Mouse (Mus musculus): ENCODE data around the gene Gdap1l1.

The Gdap1l1 gene

DNA sequence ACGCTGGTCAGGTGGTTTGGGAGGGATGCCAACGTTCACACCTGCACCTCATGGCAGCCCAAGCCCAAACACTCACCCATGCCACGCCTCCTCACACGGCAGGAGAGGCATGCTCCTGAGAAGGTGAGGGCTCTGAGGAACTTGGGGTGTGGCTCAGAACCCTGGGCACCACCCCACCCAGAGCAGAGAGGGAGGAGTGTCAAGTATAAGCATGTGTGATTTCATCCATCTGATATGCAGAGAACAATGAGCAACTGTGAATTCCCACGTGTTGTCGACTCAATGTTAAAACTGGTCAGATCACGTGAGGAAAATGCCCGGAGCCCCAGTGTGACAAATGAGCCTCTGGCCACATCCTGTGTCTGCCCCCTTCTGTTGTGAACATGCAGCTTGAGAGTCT lies 28.5 kb downstream of the Gdap1l1 start:
- DNase-seq, result no peak

DNA sequence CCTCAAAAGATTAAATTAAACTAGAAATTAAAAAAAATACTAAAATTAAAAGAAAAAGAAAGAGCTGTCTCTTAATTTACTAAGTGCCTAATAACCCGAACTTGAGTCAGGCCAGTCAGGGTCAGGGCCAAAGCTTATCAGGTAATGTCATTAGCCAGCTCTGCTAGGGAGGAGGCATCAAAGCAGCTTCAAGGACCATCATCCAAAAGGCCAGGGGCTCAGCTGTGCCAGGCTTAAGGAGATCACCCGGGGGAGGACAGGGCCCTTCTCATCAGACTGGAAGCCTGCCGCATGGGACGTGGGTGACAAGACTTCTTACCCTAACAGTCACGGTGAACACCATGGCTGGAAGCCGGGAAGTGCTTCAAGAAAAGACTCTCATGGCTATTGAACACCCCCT lies 29.3 kb downstream of the Gdap1l1 start:
- no peak for DNase-seq

DNA sequence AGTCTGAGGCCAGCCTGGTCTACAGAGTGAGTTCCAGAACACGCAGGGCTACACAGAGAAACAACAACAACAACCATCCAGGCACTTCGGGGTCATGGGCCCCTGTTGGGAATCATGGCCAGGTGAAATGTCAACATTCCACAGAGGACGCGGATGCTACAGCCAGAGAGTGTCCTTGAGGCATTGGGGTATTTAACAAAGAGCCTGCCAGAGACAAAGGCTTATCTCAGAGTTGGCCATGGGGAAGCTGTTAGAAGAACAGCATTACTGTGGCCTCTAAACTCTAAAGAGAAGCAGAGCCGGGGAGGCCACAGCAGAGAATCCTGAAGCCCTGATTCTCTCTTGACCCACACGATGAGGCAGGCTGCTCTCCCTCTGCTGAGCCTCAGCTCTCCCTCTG lies 30.6 kb downstream of the Gdap1l1 start:
- no peak for DNase-seq

DNA sequence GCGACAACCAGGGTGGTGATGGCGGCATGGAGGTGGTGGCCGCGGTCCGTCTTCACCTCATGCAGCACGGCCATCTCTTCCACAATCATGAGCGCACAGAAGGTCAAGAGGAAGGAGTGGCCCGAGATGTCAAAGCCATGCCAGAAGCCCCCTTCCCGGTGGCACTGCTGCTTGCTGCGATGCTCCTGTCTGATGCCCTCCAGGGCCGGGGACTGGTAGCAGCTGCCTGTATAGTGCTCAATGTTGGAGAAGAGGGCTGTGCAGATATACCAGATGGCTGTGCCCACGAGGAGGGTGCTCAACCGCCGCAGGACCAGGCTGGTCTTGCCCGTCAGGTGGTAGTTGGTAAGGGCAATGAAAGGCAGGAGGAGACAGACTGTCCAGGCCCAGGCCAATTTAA lies 31.4 kb downstream of the Gdap1l1 start:
- DNase-seq, result no peak

DNA sequence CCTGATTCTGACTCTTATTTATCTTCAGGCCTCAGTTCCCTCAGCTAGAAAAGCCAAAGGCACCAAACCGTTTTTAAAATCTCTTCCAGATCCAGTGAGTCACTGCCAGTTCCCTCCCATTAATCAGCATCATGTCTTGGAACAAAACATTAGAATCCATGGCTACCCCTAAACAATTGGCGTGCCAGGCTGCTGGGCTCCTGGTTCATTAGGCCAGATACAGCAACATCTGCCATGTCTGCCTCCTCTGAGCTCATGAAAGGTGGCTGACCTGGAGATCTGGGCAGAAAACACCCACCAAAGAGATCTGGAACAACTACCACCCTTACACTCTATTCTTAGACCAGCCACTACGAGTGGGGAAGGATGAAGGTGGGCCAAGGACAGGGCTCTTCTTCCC lies 32.9 kb downstream of the Gdap1l1 start:
- DNase-seq, result no peak

DNA sequence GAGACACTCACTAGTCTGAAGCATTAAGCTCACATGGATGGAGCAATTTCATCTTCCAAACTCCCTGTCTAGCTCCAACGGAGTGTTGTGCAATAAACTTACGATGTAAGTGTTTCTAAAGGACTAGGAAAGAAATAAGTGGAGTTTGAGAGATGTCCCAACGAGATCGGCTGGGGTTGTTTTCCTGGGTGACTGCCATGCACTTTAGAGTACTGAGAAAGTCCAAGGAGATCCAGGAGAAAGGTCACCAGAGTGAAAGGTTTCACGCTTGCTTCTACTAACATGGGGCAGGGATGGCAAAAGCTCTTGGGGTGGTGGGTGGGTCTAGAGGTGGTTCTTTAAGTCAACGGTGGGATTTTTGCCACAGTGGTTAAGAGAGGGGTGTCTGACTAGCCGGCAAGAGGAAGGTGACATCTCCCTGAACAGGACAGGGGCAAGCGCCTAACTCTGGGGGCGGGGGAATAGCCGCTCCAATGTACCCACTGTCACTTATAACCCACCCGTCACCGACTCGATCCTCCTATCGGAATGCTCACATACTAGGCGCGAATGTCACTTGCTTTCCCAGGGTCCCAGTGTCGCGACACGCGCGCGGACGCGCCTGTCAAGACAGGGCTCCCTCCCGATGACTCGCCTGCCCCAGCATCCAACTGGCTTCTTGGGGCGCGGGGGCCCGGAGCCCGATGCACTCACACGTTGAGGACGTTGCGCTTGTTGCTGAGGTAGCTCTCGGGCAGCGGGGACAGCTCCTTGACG lies 33.6 kb downstream of the Gdap1l1 start:
- no peak for DNase-seq

DNA sequence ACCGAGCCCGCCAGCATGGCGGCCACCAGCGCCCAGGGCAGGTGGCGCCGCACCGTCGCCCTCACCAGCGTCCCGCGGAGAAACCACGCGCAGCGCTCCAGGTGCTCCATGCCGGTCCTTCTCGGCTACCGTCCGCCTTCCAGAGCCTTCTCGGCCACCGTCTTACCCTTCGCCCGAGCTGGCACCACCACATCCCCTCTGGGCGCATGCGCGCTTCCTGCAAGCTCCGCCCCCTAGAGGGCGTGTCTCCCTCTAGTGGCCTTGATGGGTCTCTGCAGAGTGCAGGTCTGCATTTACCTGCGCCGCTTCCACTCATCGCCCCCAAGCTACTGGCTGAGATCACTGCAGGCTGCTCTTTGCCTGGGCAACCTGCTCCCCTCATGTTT lies 34.2 kb downstream of the Gdap1l1 start, which contains the start of gene Fitm2:
Gene Fitm2, minus strand, starts transcription at position 164 of the 386 bp plus-strand sequence.
- DNase-seq, result peak; percentile 95 to 96

DNA sequence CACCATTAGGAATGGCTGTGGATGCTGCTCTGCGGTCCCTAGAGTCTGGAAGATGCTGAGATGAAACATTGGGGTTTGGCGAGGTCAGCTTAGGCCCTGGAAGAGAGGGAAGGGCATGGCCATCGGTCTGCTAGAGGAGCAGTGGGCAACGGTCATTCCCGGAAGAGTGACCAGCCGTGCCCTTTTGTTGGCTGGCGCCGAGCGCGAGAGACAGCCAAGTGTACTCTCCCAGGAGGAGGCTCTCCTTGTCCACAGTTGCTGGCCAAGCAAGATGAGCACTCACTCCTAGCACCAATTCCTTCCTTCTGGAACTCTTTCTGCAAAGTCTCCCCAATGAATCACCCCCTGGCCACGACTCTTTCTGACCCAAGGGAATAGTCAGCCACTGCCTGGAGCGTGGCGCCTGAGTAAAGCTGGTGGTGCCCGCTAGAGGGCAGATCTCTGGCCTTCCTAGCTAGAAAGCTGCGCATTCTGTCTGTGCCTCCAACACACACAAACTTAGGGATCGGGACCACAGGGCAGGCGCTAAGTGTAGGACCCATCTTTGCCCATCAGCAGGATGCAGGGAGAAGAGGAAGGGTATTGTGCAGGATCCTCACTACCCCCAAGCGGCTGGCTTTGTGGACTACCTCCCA lies 42.0 kb downstream of the Gdap1l1 start:
- no peak for DNase-seq

DNA sequence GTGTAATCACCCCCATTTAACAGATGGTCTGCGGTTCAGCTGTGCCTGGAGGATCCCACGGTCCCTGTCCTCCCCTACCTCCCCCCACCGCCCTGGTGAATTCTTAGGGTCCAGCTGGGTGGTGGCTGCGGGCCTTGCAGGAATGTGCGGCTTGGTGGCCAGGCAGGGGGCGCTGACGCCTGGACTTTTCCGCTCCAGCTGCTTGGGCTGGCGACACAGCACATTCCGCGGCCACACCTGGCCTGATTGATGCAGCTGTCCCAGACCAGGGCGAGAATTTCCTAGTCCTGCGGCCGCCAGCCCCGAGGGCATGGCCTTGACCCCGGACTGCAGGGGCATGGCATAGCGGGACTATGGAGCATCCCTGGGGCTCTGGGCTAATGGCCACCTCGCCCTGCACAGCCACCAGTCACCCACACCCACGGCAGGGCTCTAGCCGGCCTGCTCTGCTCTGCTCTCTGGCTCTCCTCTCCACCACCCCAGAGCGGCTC lies 43.3 kb downstream of the Gdap1l1 start:
- no peak for DNase-seq

DNA sequence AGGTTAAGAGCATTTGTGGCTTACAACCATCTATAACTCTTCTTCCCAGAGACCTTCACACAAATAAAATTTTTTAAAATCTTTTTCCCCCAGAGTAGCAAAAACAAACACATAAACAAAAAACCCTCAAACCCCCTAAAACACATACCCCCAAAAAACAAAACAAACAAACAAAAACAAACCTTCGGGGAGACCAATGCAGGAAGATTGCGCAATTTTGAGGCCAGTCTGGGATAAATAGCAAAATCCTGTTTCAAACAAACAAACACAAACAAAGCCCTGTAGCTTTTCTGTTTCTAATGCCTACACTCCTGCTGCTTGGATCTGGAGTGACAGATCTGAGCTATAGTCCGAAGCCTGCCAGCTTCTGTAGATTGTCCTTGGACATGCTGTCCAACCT lies 49.1 kb downstream of the Gdap1l1 start:
- DNase-seq, result no peak

DNA sequence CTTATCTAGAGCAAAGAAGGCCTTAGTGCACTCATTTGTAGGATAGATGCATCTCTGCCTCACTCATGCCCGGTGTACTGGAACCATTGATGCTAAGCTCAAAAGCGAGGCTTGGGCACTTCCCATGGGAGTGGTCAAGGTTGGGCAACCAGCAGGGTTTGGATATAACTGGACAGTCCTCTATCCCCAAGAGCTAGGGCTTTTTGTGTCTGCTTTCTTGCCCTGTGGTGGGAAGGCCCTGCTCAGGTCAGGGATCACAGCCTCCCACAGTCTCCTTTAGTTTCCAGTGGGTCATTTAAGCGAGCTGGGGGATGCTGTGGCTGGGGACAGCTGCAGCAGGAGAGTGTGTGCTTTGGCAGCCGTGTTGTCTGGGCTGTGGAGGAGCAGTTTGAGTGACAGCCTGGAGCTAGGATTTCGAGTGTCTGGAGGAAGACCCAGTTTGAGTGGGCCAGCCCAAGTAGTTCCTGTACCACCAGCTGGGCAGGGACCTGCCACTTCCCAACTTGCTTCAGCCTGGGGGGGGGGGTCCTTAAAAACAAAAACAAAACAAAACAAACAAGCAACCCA lies 51.5 kb downstream of the Gdap1l1 start:
- no peak for DNase-seq

DNA sequence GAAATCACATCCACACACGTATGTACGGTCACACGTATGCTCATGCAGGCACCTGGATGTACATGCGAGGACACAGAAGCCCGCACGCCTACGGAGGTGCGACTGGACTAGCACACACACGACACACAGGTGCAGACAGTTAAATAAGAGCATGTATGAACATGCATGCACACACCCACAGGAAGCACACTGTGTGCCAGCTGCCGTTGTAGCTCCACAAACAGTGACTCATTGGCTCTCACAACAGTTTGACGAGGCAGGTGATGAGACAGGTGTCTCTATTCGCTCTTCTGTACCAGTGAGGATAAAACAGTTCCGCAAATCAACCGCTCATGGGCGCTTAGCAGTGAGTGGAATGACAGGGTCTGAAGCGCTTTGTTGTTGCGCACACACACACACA lies 52.4 kb downstream of the Gdap1l1 start:
- DNase-seq, result no peak

DNA sequence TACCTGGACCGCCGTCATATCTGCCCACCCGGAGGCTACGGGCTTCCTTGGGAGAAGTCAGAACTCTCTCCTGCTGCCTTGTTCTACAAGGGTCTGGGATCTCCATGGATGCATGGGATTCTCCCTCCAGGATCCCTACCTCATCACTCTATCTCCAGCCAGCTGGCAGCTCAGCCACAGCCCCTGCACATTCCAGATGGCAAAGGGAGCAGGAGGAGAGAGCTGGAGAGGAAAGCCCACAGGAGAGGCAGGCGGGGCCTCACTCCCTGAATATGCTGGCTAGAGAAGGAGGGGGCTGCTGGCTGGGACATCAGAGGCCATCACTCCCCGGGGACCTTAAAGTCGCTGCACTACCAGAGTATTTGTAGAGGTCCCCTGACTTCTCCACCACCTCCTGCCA lies 53.1 kb downstream of the Gdap1l1 start:
- no peak for DNase-seq

DNA sequence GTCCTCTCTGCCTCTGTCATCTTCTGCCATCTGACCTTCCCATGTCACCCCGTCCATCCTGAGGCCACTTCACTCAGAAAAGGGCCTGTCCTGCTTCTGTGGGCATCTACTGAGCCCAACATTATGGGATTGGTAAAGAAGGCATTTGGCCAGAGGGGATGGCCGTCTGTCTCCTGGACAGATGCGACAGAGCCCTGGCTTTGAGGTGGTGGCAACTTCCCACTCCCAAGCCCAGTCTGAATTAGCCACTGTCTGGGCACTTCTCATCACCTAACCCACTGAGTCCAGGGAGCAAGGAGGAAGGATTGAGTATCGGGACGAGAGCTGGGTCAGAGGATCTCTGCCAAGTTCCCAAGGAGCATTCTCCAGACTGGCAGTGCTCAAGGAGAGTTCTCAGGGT lies 53.7 kb downstream of the Gdap1l1 start, which contains the start of gene R3hdml:
Gene R3hdml, plus strand, starts transcription at position 301 of the 400 bp plus-strand sequence.
- DNase-seq, result no peak

DNA sequence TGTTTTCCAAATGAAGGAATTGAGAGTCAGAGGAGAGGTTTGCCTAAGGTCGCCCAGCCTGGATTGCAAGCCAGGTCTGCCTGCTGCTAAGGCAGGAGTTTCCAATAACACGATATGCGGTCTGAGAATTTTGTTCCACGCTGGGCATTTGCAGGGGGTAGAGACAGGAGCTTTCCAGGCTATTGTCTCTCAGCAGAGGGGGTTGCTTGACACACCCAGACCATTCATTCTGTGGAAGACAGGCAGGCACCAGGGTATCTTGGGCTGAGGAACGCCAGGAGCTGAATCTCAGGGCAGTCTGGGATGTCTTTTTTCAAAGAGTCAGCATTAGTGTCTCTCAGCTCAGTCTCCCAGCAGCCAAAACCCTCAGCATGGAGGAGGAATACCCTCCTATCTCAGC lies 54.8 kb downstream of the Gdap1l1 start:
- no peak for DNase-seq

DNA sequence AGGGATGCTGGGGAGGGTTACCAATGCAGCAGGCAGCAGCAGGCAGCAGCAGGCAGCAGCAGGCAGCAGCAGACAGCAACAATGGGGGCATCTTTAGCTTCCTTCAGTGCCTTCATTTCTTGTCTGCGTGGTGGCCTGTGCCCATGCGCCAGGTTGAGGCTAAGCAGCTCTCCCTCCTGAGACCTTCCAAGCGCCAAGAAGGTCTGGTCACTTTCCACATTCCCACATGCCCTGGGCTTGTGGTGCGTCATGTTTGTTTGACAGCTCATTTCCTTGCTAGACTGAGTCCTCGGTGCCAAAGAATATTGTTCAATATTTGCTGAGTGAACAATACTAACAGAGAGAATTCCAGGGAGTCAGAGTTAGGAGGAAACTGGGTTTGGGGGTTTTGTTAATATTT lies 55.7 kb downstream of the Gdap1l1 start:
- DNase-seq, result no peak

DNA sequence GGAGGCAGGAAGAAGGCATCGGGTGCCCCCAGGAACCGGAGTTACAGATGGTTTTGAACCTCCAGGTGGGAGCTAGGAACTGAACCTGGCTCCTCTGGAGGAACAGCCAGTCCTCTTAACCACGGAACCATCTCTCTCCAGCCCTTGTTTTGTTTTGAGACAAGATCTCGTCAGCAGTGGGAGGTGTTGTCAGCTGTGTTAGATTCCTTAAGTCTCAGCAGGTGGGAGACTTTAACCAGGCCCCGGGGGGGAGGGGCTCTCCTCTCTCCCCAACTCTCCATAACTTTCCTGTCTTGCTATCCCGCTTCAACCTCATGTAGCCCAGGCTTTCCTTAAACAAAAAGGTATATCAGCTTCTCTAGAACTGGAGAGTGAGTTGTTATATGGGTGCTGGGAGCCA lies 56.2 kb downstream of the Gdap1l1 start:
- DNase-seq, result no peak

DNA sequence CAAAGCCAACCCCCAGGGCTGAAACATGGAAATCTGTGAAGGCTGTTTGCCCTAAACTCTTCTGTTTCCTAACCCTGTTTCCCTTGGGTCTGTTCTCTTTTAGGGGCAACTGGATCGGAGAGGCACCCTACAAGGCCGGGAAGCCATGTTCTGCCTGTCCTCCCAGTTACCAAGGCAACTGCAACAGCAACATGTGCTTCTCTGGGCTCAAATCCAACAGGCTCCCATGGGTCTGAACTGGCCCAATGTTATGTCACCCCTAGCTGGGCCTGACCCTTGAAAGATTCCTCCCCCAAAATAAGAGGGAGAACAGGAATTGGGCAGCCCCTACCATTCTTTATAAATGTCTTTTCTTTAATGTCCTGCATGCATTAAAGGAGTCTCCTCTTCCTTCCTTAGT lies 63.9 kb downstream of the Gdap1l1 start:
- no peak for DNase-seq

DNA sequence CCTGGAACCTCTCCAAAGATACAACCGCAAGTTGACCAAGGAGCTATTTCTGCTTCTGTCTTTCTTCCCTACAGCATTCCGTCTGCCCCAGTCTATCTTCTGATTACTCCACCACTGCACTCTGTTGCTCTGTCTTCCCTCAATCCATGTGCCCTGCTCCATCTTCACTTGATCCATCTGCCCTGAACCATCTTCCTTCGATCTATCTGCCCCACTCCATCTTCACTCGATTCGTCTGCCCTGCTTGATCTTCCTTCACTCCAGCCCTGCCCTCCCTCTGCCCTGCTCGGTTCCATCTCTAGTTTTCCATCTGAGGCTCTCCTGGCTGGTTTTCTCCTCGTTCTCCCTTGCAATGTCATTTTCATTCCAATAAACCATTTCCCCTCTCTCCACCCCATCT lies 64.9 kb downstream of the Gdap1l1 start:
- DNase-seq, result no peak
